Mouse (Mus musculus) brain, embryonic 14.5 days (tissue): ENCODE results near the gene Gmpr. TPM values are rescaled to one million over a fixed set of nuclear protein-coding genes. Genes with fewer than 3 reads are reported as not detected.

Experiments
- DNase-seq: peaks from one replicate; pipeline ENCODE4 v3.0.0-alpha.2; 2011; ENCODE audit warnings: low read depth
- CTCF ChIP-seq: fragments of 200-500 bp; IDR thresholded peaks from 2 replicates; pipeline ENCODE4 v1.5.1; 2012; ENCODE audit warnings: inconsistent platforms, mild to moderate bottlenecking, moderate library complexity, borderline replicate concordance; ENCODE audit not compliant: insufficient read depth, insufficient read length; ENCODE audit errors: extremely low read depth
- POLR2A ChIP-seq: fragments of 200-500 bp; IDR thresholded peaks from 2 replicates; pipeline ENCODE4 v1.6.1; 2012; ENCODE audit warnings: mild to moderate bottlenecking, inconsistent platforms, borderline replicate concordance; ENCODE audit not compliant: poor library complexity, insufficient read depth, insufficient read length, severe bottlenecking; ENCODE audit errors: extremely low read depth
- polyA plus RNA-seq: library from polyadenylated mRNA; depleted of rRNA; stranded (reverse); fragments of >200 nt; gene quantifications from 2 replicates; pipeline ENCODE4 v1.2.3, GENCODE M21; 2012; rRNA removed

The Gmpr gene
- polyA plus RNA-seq: 16.8 and 19.9 TPM in 2 replicates

GRCm38 (mm10) chr13:45507274-45508229 lies at the start of gene Gmpr:
Gmpr (plus strand) TSS chr13:45507444.
- no peak for TF ChIP-seq CTCF
- 0 out of 2 replicates have a peak, but pooled peaks have one; percentile 20 for TF ChIP-seq POLR2A
- peak; percentile 90 for DNase-seq

- TF ChIP-seq POLR2A: no peak
- TF ChIP-seq CTCF: no peak
- DNase-seq: peak; percentile 30
Measured at GRCm38 (mm10) chr13:45457459-45457858, 49.8 kb upstream of the Gmpr start.

DNA sequence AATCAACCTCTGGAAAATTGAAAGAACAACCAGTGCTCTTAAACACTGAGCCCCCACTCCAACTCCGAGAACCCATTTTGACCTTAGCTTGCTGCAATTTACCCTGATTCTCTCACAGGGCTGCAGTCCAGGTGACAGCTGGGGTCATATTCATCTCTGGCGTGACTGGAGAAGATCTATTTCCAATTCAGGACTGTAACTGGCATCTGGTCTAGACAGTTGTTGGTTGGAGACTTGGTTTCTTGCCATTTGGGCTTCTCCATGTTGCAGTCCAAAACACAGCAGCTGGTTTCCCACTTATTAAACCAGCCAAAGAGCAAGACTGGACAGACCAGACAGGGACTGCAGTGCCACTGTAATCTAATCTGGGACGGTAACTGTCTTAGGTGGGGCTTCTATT lies 47.1 kb upstream of the Gmpr start:
- DNase-seq: no peak
- no peak for TF ChIP-seq CTCF
- TF ChIP-seq POLR2A: no peak

DNA sequence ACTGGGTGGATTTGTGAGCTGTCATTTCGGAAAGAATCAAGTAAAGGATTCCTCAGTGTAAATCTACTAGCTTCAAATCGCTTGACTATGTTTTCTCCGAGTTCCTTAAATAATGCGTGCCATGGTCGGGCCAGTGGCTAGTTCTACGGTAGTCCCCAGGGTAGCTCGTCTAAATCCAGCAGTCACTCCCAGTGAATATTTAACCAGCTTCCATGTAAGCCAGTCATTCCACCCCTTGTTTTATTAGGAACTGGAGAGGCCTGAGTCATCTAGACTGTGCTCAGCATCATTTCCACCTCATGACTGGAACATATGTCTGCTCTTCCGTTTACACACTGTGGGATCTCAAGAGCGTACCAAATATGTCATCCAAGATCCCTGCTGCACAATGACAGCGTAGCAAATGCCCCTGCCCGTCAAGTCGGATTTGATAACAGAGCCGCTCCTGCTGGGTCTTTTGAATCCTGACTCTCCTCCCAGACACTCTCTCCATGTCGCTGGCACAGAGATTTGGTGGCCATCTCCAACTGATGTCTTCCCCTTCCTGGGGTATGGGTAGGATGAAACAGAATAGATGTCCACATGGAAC lies 45.8 kb upstream of the Gmpr start:
- no peak for TF ChIP-seq POLR2A
- TF ChIP-seq CTCF: no peak
- peak; percentile 30 for DNase-seq

DNA sequence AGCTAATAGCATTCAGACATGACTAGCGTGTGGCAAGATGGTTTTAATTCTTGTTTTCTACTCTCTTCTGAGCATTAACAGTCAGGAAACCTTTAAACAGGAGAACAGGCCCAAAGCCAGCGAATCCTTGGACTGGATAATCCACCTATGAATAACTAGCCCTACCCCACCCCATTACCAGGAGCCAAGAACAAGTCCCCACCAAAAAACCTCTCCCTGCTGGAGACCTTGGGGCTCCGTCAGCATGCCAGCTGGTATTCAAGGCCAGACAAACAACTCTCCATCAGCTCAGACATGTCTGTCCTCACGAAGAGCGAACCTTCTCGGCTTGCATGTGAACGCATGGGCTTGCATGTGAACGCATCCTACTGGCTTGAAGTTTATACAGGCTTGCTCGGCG lies 41.6 kb upstream of the Gmpr start:
- DNase-seq: peak; percentile 82
- TF ChIP-seq POLR2A: no peak
- TF ChIP-seq CTCF: no peak

DNA sequence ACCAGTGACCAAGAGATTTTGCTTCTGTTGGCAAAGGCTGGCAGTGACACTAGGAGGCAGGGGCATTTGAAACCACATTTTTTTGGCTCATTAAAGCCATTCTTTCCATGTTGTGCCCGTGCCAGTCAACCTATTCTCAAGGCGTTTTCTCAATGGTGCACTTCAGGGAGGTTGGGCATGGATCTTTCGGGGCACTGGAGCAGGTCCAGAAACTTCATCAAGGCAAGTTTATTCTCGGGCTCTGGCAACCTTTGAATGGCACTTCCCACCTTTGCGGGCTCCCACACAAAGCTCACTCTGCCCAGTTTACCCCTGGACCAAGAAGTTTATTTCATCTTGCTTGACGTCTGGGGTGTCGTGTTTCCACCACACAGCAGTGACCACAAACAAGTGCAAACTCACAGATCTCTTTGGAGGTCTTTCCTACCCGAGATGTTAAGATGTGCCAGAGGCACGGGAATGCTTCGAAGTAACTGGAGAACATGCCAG lies 41.2 kb upstream of the Gmpr start:
- TF ChIP-seq POLR2A (no peak), CTCF (no peak)
- peak; percentile 93 for DNase-seq

GRCm38 (mm10) chr13:45468751-45469150 lies 38.5 kb upstream of the Gmpr start:
- no peak for DNase-seq

GRCm38 (mm10) chr13:45469481-45470301 lies 37.6 kb upstream of the Gmpr start:
- no peak for TF ChIP-seq CTCF
- no peak for TF ChIP-seq POLR2A
- DNase-seq: peak; percentile 68

More at GRCm38 (mm10) chr13:45468751-45469150, 38.5 kb upstream of the Gmpr start:
- no peak for TF ChIP-seq CTCF
- no peak for TF ChIP-seq POLR2A

- DNase-seq: peak; percentile 59
Measured at GRCm38 (mm10) chr13:45473311-45473710, 33.9 kb upstream of the Gmpr start.

GRCm38 (mm10) chr13:45475297-45475696 lies 31.9 kb upstream of the Gmpr start:
- no peak for DNase-seq

More at GRCm38 (mm10) chr13:45473311-45473710, 33.9 kb upstream of the Gmpr start:
- TF ChIP-seq CTCF: no peak
- TF ChIP-seq POLR2A: no peak

DNA sequence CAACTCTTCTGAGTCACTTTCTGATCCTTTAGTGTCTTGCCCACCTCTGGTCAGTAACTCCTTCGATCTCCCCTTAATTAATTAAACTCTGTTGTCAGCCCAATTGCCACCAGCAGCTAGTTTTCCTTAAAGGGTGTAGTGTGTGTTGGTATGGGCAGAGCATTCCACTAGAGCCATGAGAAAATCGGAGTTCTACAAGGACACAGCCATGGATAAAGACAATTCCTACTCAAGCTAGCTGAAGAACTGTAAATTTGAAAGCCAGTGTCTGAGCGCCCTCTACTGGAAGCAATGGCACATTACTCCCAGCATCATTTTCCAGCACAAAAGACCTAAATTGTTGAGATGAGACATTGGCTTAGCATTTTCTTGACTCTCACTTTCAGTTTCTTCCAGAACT lies 30.1 kb upstream of the Gmpr start:
- peak; percentile 84 for TF ChIP-seq CTCF
- TF ChIP-seq POLR2A: no peak
- peak; percentile 87 for DNase-seq

More at GRCm38 (mm10) chr13:45475297-45475696, 31.9 kb upstream of the Gmpr start:
- TF ChIP-seq POLR2A (no peak), CTCF (no peak)

DNA sequence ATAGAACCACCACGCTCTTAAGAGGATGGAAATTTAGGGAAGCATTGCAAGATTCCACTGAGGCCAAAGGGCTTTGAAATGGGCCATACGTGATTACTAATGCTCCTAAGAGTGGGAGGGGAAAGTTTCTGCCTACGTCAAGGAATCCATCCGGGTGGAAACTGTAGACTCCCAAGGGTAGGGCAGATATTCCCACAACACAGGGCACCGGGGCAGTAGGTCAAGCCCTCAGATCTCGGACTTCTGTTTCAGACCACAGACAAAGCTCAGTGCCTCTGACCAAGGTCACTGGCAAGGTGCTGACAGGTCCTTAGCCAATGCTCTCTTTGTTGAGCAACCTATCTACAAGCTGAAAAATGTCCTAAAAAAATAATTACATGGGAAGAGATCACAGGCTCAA lies 27.3 kb upstream of the Gmpr start:
- TF ChIP-seq POLR2A: no peak
- no peak for TF ChIP-seq CTCF
- DNase-seq: no peak
